Mouse (Mus musculus): ENCODE measurements at regions not wholly inside any gene's neighbourhood (a gene's known extent, or its start where the extent isn't known, plus 50 kb on each side); places are given as distances from the start of the nearest gene placed in this dataset.

DNA sequence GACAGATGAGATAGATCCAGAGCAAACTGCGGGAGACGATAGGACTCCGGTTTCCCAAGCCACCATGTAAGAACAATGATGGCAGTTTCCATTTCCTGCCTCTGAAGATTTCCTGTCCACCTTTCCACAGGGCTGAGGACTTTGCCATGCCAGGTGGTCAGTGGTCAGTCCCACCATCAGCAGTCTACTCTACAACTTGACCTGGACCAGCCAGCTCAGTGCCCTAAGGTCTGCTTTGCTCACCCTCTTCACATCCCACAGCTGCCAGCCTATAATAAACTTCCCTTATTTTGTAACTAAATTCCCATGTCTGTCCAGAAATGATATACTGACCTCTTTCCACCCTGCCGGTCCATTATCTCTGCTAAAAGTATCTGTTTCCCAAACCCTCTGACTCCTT lies 315.7 kb upstream of the Spred2 start:
- no peak for TF ChIP-seq CTCF (IDR thresholded peaks at IDR 0.05; ENCODE audit: control insufficient read depth, insufficient read depth, low read length)
- TF ChIP-seq POLR2A (IDR thresholded peaks at IDR 0.05; ENCODE audit: borderline replicate concordance, control insufficient read depth, low read depth, low read length): no peak
